Mouse (Mus musculus) B cell, adult 2 months (primary cell): ENCODE measurements around the gene Gm13283.
A peak's percentile ranks its signal among the peaks of the same experiment; 100 is the strongest.
"Not testable (repeated sequence)": the region's sequence is repeated elsewhere in the genome, so short reads cannot be mapped to it uniquely, and the experiment has no call there.

ENCODE experiments used
- DNase-seq, 2 experiments: peaks; one replicate each; pipeline ENCODE4 v3.0.0; 2022

Gene Gm13283

DNA sequence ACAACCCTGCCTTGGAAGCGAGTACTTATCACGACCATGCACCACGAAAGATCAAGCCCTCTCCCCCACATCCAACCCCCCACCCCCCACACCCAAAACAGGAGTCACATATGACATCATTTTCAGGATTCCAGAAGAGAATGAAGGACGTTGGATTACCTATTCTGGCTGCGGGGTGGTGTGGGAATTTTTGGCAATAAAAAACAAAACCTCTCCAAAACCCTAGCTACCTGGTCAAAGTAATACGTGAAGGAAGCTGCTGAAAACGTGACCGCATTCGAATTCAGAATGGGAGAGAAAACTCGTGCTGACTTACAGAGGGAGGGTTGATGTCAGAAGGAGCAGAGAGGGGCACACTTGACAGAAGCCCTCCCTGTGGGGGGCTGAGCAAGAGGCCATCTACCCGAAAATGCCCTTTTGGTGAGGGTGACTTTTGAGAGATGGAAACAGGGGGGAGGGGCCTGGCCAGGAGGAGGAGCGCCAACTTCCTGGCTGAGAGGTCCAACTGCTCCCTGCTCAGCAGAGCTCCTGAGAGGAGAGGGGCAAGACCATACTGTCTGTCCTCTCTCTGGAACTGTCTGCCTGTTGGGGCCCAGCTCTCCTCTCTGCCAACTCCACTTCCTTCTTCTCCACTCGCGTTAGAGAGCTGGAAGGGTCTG, at the start of gene Gm13283:
TSS of gene Gm13283 (plus strand) at position 510 of the 659 bp plus-strand sequence.
- peak; percentile 48 to 52 for DNase-seq

GRCm38 (mm10) chr4:88714281-88714680, 45.6 kb upstream of the Gm13283 start:
- DNase-seq = no peak

DNA sequence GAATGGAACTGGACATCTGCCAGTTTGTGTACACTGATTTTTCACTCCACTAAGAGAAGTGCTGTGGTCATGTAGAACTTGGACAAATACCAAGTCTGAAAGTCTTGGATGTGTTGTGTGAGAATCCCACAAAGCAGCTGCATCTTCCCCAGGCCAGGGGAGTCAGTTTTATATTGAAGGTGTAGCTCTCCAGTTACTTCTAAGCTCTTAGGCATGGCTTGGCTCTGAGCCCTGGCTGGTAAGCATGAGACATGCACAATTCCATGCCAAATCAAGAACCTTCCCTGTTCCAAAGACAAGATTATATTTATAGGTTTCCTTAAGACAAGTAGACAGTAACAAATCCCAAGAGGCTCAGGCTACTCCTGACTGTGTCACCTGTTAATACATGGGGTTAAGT, 44.9 kb upstream of the Gm13283 start:
- DNase-seq = no peak

GRCm38 (mm10) chr4:88718715-88719114, 41.2 kb upstream of the Gm13283 start:
- DNase-seq = no peak

DNA sequence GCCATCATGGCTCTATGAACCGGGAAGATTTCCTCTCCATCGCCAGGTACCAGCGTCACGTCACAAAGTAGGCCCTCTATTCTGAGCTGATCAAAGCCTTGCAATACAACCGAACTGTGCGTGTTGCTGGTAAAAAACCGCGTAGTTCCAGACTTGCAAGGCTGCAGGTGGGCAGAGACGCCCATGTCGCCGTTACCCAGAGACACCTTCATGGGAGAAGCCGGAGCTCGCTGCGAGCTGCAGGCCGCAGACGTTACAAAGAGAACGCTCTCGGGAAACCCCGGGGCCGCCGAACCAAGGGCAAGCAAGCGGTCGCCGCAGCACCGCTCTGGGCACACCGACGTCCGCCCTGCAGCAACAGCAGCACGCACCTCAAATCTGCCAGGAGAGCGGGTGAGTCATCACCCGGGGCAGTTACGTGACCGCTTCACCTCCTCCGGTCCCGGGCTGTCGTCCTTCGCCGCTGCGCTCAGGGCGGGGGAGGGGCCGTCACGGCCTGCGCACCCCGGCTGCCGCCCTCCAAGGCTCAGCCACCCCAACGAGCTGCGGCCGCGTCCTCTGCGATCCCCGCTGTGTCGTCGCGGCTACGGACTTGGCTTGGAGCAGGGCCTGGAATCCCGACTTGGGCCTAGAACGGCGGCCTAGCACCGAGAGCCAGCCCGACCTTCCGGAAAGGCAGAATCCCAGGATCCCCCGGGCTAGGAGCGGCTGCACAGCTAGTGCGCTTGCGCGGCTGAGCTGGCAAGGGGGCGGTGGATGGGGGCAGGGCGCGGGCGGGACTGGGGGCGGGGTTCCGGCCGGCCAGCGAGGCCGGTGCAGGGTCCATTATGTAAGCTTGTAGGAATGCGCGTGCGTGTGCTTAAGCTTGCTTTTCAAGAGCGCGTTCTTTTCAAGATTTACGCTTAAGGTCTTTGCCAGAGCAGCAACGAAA, 37.9 kb upstream of the Gm13283 start, which contains the start of the genes Gm26566 and Klhl9:
TSS of gene Gm26566 (plus strand) at position 15 of the 931 bp plus-strand sequence.
TSS of gene Klhl9 (minus strand) at position 675 of the 931 bp plus-strand sequence.
- DNase-seq = peak; percentile 82 to 85

DNA sequence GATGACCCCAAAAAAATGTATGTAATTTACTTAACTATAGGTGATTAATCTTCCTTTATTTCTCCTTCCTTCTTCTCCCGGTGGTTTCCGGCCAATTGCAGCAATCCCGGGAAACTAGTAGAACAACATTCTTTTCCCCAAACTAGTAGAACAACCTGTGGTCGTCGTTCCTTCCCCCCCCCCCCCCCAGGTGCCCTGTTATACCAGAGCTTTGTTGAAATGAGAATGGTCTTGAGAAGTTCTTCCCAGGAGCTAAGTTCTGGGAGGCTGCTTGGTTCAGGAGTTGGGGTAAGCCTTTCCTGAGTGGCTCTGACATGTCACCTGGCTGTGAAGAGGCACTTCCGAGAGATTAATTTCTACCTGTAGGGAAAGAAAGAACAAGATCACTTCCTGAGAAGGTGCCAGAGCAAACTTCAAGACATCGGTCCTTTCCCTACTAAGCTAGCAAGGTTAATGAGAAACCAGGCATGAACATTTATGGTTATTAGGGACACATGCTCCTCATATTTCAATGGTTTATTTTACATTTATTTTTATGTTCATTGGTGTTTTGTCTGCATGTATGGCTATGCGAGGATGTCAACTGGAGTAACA, 36.3 kb upstream of the Gm13283 start:
- DNase-seq = no peak

- peak; percentile 4 to 16 for DNase-seq
Observed at GRCm38 (mm10) chr4:88726727-88727126, 33.2 kb upstream of the Gm13283 start.

DNA sequence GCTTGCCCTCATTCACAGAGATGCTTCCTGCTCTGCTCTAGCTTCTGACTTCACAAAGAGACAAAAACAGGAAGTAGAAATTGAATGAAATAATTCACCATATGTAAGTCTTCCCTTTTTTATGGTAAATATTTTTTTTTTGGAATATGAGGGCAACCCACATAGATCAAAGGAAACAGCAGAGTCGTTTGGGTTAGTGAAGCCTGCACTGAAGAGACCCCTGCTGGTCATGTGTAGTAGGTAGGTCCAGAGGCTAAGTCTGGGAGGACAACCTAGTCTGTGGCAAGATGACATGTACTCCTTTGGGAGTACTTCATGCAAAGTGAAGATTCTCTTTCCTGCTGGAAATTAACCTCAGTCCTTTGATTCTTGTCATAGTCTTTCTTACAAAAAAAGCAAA, 32.6 kb upstream of the Gm13283 start:
- DNase-seq = peak; percentile 44 to 45

- DNase-seq = peak; percentile 86 to 87
Observed at GRCm38 (mm10) chr4:88738480-88738879, 21.4 kb upstream of the Gm13283 start.

GRCm38 (mm10) chr4:88739036-88739435, 20.9 kb upstream of the Gm13283 start:
- no peak for DNase-seq

DNA sequence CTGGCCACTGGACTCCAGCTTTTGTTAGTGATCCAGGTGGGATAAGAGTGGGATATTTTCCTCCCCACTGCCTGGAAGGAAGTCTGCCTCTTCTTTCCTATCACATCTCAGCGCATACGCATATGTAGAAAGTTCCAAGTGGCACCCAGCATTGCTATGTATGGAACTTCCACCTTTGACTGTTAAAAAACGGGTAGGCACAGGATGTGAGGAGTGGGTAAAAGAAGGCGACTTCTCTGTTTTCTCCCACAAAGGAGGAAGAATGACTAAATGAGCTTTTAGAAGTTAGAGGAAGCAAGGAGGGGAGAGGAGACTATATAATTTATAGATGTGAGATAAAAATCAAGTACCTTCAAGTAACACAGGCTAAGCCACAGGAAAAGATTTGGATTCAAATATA, 18.5 kb upstream of the Gm13283 start:
- no peak for DNase-seq

DNA sequence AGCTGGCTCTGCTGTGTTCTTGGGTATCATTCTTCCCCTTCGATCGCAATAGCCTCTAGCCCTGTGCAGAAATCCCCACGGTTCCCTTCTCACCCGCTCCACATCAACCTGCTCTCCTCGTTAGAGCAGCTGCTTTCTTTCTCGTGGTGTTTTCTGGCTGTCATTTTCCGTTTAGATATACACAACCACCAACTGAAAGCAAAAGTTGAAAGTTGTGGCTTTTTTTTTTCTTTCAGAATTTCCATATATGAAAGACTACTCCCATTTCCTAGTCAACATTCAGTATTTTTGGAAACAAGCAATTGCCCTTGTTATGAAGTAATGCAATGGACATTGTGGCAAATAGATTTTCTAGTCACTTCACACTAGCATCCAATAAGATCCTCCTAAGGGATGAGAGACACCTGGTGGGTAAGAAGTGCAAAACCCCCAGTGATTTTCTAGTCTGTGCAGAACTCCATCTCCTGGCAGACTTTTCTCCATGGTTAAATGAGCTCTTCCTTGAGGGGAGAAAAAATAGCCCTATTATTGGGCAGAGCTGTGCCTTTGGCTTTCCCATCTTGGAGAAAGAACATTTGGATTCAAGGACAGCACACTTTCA, 17.0 kb upstream of the Gm13283 start:
- DNase-seq = no peak

DNA sequence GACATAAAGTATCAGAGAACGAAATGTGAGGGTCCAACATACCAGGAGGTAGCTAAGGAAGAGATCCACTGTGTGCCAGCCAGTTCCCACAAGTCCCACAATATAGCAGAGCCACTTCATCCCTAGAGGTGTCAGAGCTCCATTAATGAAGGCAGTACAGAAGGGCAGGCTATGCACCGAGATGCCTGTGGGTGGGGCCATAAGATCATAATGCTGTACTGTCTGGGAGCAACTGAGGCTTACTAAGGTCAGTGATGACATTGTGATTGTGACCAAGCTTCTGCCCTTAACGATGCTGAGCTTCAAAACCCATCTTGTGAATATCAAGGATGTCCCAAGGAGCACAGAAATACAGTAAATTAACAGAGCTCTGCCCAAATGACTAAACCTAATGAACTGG, 15.7 kb upstream of the Gm13283 start:
- no peak for DNase-seq

GRCm38 (mm10) chr4:88749926-88750325, 10.0 kb upstream of the Gm13283 start:
- DNase-seq = no peak

DNA sequence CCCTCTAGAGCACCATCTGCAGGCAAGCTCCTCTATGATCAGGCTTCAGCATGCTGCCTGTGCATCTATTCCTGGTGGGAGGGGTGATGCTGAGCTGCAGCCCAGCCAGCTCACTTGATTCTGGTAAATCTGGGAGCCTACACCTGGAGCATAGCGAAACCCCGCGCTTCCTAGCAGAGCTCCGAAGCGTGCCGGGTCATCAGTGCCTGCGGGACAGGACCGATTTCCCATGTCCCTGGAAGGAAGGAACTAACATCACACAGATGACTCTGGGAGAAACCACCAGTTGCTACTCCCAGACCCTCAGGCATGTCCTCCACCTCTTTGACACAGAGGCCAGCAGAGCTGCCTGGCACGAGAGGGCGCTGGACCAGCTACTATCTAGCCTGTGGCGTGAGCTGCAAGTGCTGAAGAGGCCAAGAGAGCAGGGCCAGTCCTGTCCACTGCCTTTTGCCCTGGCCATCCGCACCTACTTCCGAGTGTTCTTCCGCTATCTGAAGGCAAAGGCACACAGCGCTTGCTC, 5.0 kb upstream of the Gm13283 start, which contains the start of gene Gm13271:
TSS of gene Gm13271 (plus strand) at position 51 of the 523 bp plus-strand sequence.
- DNase-seq = peak; percentile 76 to 78

GRCm38 (mm10) chr4:88756581-88757513, 3.1 kb upstream of the Gm13283 start:
- DNase-seq = not testable (repeated sequence)

GRCm38 (mm10) chr4:88757628-88758031, 2.3 kb upstream of the Gm13283 start:
- DNase-seq = peak; percentile 91 to 93

GRCm38 (mm10) chr4:88758751-88759150, 1.2 kb upstream of the Gm13283 start:
- DNase-seq = peak; percentile 22 to 27

DNA sequence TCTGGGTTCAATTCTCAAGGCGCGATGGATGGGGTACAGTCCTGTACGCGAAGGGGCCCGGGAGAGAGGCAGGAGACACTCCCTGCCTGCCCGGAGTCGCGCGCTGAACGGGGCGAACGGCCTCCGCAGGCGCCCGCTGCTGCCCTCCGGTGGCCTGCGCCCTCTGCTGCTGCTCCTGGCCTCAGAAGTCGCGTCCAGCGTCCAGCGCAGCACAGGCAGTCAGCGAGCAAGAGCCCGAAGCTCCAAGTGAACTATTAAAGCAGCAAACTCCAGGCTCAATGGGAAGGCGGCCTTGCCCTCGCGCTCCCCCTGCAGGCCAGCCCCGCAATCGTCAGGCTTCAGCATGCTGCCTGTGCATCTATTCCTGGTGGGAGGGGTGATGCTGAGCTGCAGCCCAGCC, 512 bp downstream of the Gm13283 start:
- DNase-seq = peak; percentile 53 to 54

DNA sequence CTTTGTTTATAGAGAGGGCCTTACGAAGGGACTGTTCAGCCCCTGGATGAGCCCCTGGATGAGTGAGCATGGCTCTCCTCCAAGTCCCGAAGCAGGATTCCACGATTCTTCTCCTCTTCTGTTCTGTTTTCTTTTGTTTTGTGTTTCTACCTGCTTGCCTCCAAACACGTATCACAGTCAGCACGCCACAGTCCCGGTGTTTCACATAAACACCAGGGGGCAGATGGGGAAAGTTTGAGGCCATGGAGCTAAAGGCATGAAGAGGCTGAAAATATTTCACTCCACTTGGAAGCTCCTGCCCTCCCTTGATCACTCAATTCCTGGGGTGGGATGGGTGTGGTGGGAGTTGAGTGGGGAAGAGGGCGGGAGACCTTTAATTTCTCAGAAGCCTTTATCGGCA, 1.9 kb downstream of the Gm13283 start:
- peak; percentile 79 for DNase-seq

DNA sequence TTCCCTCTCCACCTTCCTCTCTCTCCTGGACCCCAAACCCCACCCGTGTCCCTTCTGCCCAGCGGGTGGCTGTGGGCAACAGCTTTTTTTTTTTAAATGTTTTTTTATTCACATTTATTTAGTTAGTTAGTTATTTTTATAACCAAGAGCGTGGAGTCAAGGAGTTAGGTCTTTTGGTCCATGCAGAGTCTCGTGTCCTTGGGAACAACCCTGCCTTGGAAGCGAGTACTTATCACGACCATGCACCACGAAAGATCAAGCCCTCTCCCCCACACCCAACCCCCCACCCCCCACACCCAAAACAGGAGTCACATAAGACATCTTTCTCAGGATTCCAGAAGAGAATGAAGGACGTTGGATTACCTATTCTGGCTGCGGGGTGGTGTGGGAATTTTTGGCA, 2.4 kb downstream of the Gm13283 start:
- DNase-seq = peak in 1 of 2 experiments; percentile 17
